Mouse (Mus musculus): ENCODE results near the gene A630095N17Rik.

DNA sequence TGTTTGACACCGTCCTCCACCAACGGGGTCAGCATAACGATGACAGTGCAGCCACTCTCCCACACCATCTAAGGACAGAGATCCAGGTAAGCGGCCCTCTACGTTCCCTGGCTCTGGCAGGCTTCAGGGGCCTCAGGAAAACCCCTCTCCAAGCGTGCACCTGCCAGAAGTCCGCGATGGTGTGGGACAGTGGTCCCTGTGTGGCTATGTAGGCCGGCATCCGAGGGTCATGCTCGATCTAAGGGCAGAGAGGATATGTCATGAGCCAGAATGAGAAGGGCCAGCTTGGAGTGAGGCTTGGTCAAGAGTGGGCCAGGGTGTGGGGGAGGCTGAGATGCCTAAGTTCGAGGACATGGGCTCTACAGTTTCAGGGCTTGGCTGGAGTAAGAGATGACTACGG is 20.4 kb upstream of the A630095N17Rik start:
- TF ChIP-seq ZC3H11A (IDR thresholded peaks at IDR 0.05; ENCODE audit: borderline replicate concordance, low read depth, low read length) (no peak), HCFC1 (IDR thresholded peaks at IDR 0.05; ENCODE audit: borderline replicate concordance, insufficient read depth, low read length) (no peak), ZNF384 (IDR thresholded peaks at IDR 0.05; ENCODE audit: low read depth, low read length) (no peak)

Data from ES-E14 (cell line).